Mouse (Mus musculus): ENCODE results near the gene Ache. TPM values are rescaled to one million over a fixed set of nuclear protein-coding genes. Genes with fewer than 3 reads are reported as not detected.
A peak's percentile ranks its signal among the peaks of the same experiment; 100 is the strongest.

The Ache gene
- total and polyA plus RNA-seq, 3 experiments, result 7.4 to 168 (median 46.4) TPM

GRCm38 (mm10) chr5:137301253-137301652 is 13.9 kb downstream of the Ache start:
- Histone ChIP-seq H3K36me3 (replicated peaks) (peaks cover 97% of the 10 kb centered on the region), H3K27me3 (ENCODE audit: insufficient read depth, low read length) (no peaks in the 10 kb centered on the region), H3K4me3 (ENCODE audit: low read depth, low read length) (no peak overlapping the region), H3K9me3 (replicated peaks) (no peaks in the 10 kb centered on the region), H3K4me1 (ENCODE audit: insufficient read depth, low read depth, low read length) (peaks cover 88% of the 10 kb centered on the region)
- ATAC-seq (ENCODE audit: extremely low read depth, insufficient number of reproducible peaks, low FRiP score, poor library complexity, severe bottlenecking) (no peak), DNase-seq (ENCODE audit: low spot score) (no peak)
- TF ChIP-seq POLR2AphosphoS5 (IDR thresholded peaks at IDR 0.05; ENCODE audit: insufficient replicate concordance, low read depth, low read length), result no peak
- TF ChIP-seq CTCF (IDR thresholded peaks at IDR 0.05; ENCODE audit: low read depth, low read length), result no peak
- TF ChIP-seq GATA2 (IDR thresholded peaks at IDR 0.05; ENCODE audit: borderline replicate concordance, low read depth, low read length), result no peak
- no peak for TF ChIP-seq GATA1 (IDR thresholded peaks at IDR 0.05; ENCODE audit: borderline replicate concordance, low read length)
- TF ChIP-seq TAL1 (conservative IDR thresholded peaks at IDR 0.05; ENCODE audit: low read depth, low read length), result no peak

- no peaks in the 10 kb centered on the region for H3K27me3 ChIP-seq (ENCODE audit: insufficient read depth, low read length)
- H3K36me3 ChIP-seq (replicated peaks), result peaks cover 76% of the 10 kb centered on the region
- ATAC-seq (ENCODE audit: extremely low read depth, insufficient number of reproducible peaks, low FRiP score, poor library complexity, severe bottlenecking) (no peak), DNase-seq (ENCODE audit: low spot score) (no peak)
- H3K4me3 ChIP-seq (ENCODE audit: low read depth, low read length), result no peak overlapping the region
- H3K4me1 ChIP-seq (ENCODE audit: insufficient read depth, low read depth, low read length), result peaks cover 71% of the 10 kb centered on the region
- TF ChIP-seq POLR2AphosphoS5 (IDR thresholded peaks at IDR 0.05; ENCODE audit: insufficient replicate concordance, low read depth, low read length), result no peak
- no peak for TF ChIP-seq CTCF (IDR thresholded peaks at IDR 0.05; ENCODE audit: low read depth, low read length)
- TF ChIP-seq GATA1 (IDR thresholded peaks at IDR 0.05; ENCODE audit: borderline replicate concordance, low read length), result no peak
- TF ChIP-seq TAL1 (conservative IDR thresholded peaks at IDR 0.05; ENCODE audit: low read depth, low read length), result no peak
- no peak for TF ChIP-seq GATA2 (IDR thresholded peaks at IDR 0.05; ENCODE audit: borderline replicate concordance, low read depth, low read length)
- peaks cover 3% of the 10 kb centered on the region for H3K9me3 ChIP-seq (replicated peaks)
These were observed 16.3 kb downstream of the Ache start for GRCm38 (mm10) chr5:137303609-137304008.

GRCm38 (mm10) chr5:137304165-137304564 is 16.8 kb downstream of the Ache start:
- ATAC-seq (ENCODE audit: extremely low read depth, insufficient number of reproducible peaks, low FRiP score, poor library complexity, severe bottlenecking), result no peak
- no peak for DNase-seq (ENCODE audit: low spot score)
- TF ChIP-seq POLR2AphosphoS5 (IDR thresholded peaks at IDR 0.05; ENCODE audit: insufficient replicate concordance, low read depth, low read length) (no peak), GATA2 (IDR thresholded peaks at IDR 0.05; ENCODE audit: borderline replicate concordance, low read depth, low read length) (no peak), CTCF (IDR thresholded peaks at IDR 0.05; ENCODE audit: low read depth, low read length) (no peak), GATA1 (IDR thresholded peaks at IDR 0.05; ENCODE audit: borderline replicate concordance, low read length) (no peak), TAL1 (conservative IDR thresholded peaks at IDR 0.05; ENCODE audit: low read depth, low read length) (no peak)
- H3K9me3 ChIP-seq (replicated peaks), result peaks cover 8% of the 10 kb centered on the region
- H3K4me3 ChIP-seq (ENCODE audit: low read depth, low read length), result no peak overlapping the region; the same call in 1 of the 2 replicates
- no peaks in the 10 kb centered on the region for H3K27me3 ChIP-seq (ENCODE audit: insufficient read depth, low read length)
- peaks cover 76% of the 10 kb centered on the region for H3K36me3 ChIP-seq (replicated peaks)
- peaks cover 76% of the 10 kb centered on the region for H3K4me1 ChIP-seq (ENCODE audit: insufficient read depth, low read depth, low read length)

- Histone ChIP-seq H3K4me3 (ENCODE audit: low read depth, low read length) (peak overlapping the region; percentile 7; the same call in 1 of the 2 replicates), H3K27me3 (ENCODE audit: insufficient read depth, low read length) (no peaks in the 10 kb centered on the region), H3K36me3 (replicated peaks) (peaks cover 76% of the 10 kb centered on the region), H3K4me1 (ENCODE audit: insufficient read depth, low read depth, low read length) (peaks cover 70% of the 10 kb centered on the region), H3K9me3 (replicated peaks) (peaks cover 8% of the 10 kb centered on the region)
- DNase-seq (ENCODE audit: low spot score) (no peak), ATAC-seq (ENCODE audit: extremely low read depth, insufficient number of reproducible peaks, low FRiP score, poor library complexity, severe bottlenecking) (no peak)
- TF ChIP-seq GATA2 (IDR thresholded peaks at IDR 0.05; ENCODE audit: borderline replicate concordance, low read depth, low read length) (no peak), CTCF (IDR thresholded peaks at IDR 0.05; ENCODE audit: low read depth, low read length) (no peak), POLR2AphosphoS5 (IDR thresholded peaks at IDR 0.05; ENCODE audit: insufficient replicate concordance, low read depth, low read length) (no peak), TAL1 (conservative IDR thresholded peaks at IDR 0.05; ENCODE audit: low read depth, low read length) (no peak), GATA1 (IDR thresholded peaks at IDR 0.05; ENCODE audit: borderline replicate concordance, low read length) (no peak)
These were observed 17.5 kb downstream of the Ache start for GRCm38 (mm10) chr5:137304816-137305215.

- no peak for TF ChIP-seq TAL1 (conservative IDR thresholded peaks at IDR 0.05; ENCODE audit: low read depth, low read length)
- no peak for TF ChIP-seq POLR2AphosphoS5 (IDR thresholded peaks at IDR 0.05; ENCODE audit: insufficient replicate concordance, low read depth, low read length)
- TF ChIP-seq GATA2 (IDR thresholded peaks at IDR 0.05; ENCODE audit: borderline replicate concordance, low read depth, low read length), result no peak
- no peak for TF ChIP-seq GATA1 (IDR thresholded peaks at IDR 0.05; ENCODE audit: borderline replicate concordance, low read length)
- TF ChIP-seq CTCF (IDR thresholded peaks at IDR 0.05; ENCODE audit: low read depth, low read length), result no peak
- DNase-seq (ENCODE audit: low spot score) (no peak), ATAC-seq (ENCODE audit: extremely low read depth, insufficient number of reproducible peaks, low FRiP score, poor library complexity, severe bottlenecking) (no peak)
- Histone ChIP-seq H3K27me3 (ENCODE audit: insufficient read depth, low read length) (no peaks in the 10 kb centered on the region), H3K4me3 (ENCODE audit: low read depth, low read length) (peak overlapping the region; percentile 96), H3K4me1 (ENCODE audit: insufficient read depth, low read depth, low read length) (peaks cover 68% of the 10 kb centered on the region), H3K9me3 (replicated peaks) (peaks cover 8% of the 10 kb centered on the region), H3K36me3 (replicated peaks) (peaks cover 76% of the 10 kb centered on the region)
These were observed 18.5 kb downstream of the Ache start for GRCm38 (mm10) chr5:137305822-137306221.

- H3K27me3 ChIP-seq (ENCODE audit: insufficient read depth, low read length), result no peaks in the 10 kb centered on the region
- ATAC-seq (ENCODE audit: extremely low read depth, insufficient number of reproducible peaks, low FRiP score, poor library complexity, severe bottlenecking), result no peak
- H3K9me3 ChIP-seq (replicated peaks), result peaks cover 8% of the 10 kb centered on the region
- DNase-seq (ENCODE audit: low spot score), result no peak
- TF ChIP-seq POLR2AphosphoS5 (IDR thresholded peaks at IDR 0.05; ENCODE audit: insufficient replicate concordance, low read depth, low read length) (no peak), GATA1 (IDR thresholded peaks at IDR 0.05; ENCODE audit: borderline replicate concordance, low read length) (no peak), TAL1 (conservative IDR thresholded peaks at IDR 0.05; ENCODE audit: low read depth, low read length) (no peak), CTCF (IDR thresholded peaks at IDR 0.05; ENCODE audit: low read depth, low read length) (no peak), GATA2 (IDR thresholded peaks at IDR 0.05; ENCODE audit: borderline replicate concordance, low read depth, low read length) (no peak)
- peak overlapping the region; percentile 96 for H3K4me3 ChIP-seq (ENCODE audit: low read depth, low read length)
- peaks cover 76% of the 10 kb centered on the region for H3K36me3 ChIP-seq (replicated peaks)
- peaks cover 71% of the 10 kb centered on the region for H3K4me1 ChIP-seq (ENCODE audit: insufficient read depth, low read depth, low read length)
These were observed 19.2 kb downstream of the Ache start for GRCm38 (mm10) chr5:137306439-137307005.

Data from G1E (cell line).